Mouse (Mus musculus) spleen, postnatal 4 days (tissue): ENCODE measurements around the gene Krt17.
A peak's percentile ranks its signal among the peaks of the same experiment; 100 is the strongest.

ENCODE experiments used
- DNase-seq, 2 experiments: peaks; one replicate each; pipeline ENCODE4 v3.0.0; 2022; ENCODE audit warnings: low spot score in 2 of 2

The Krt17 gene

GRCm38 (mm10) chr11:100262058-100262980 is 1.5 kb upstream of the Krt17 start:
- no peak for DNase-seq

GRCm38 (mm10) chr11:100261235-100261605 is 391 bp upstream of the Krt17 start:
- DNase-seq = no peak

GRCm38 (mm10) chr11:100259079-100259478 is 1.8 kb downstream of the Krt17 start:
- peak in 1 of 2 experiments; percentile 53 for DNase-seq

GRCm38 (mm10) chr11:100257967-100258366 is 2.9 kb downstream of the Krt17 start:
- no peak for DNase-seq

GRCm38 (mm10) chr11:100255514-100255913 is 5.3 kb downstream of the Krt17 start:
- DNase-seq = no peak

GRCm38 (mm10) chr11:100254360-100255090 is 6.3 kb downstream of the Krt17 start:
- DNase-seq = no peak

GRCm38 (mm10) chr11:100248852-100249465 is 11.9 kb downstream of the Krt17 start, which contains the start of gene Krt16:
Gene Krt16, minus strand, starts transcription at chr11:100248902.
- DNase-seq = no peak

- peak in 1 of 2 experiments; percentile 52 for DNase-seq
These were observed 14.4 kb downstream of the Krt17 start for GRCm38 (mm10) chr11:100246471-100246870.

GRCm38 (mm10) chr11:100240272-100240671 is 20.6 kb downstream of the Krt17 start:
- peak in 1 of 2 experiments; percentile 2 for DNase-seq

GRCm38 (mm10) chr11:100221741-100222140 is 39.1 kb downstream of the Krt17 start:
- DNase-seq = no peak

GRCm38 (mm10) chr11:100219304-100219703 is 41.5 kb downstream of the Krt17 start:
- no peak for DNase-seq

GRCm38 (mm10) chr11:100208542-100208941 is 52.3 kb downstream of the Krt17 start:
- no peak for DNase-seq

GRCm38 (mm10) chr11:100207498-100207897 is 53.3 kb downstream of the Krt17 start, which contains the start of gene Krt14:
Gene Krt14, minus strand, starts transcription at chr11:100207548.
- DNase-seq = no peak
